In the genomic region with DNA sequence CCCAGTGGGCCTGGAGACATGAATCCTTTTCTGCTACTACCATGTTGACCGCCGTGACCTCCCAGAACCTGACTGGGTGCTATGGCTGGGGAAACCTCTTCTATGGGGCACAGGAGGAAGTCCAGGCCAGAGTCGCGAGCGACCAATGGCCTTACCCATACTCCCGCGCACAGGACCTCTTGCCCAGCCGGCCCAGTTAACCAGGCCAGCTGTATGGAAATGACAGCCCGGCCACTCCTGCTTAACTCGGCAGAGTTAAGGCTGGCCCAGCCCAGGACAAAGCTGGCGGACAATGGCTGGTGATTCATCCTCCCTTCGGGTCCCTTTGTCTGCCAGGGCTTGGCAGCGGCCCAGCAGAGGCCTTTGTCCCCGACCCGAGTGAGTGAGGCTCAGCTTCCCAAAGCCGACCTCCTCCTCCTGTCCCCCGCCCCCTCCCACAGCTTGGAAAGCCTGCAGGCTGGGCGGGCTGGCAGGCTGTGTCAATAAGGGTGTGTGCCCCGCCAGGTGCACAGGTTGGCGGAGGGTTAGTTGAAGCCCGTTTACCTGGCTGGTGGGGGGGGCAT, we compare ENCODE assay signal across 8 mouse cellular contexts. TPM values are rescaled to one million over a fixed set of nuclear protein-coding genes. Genes with fewer than 3 reads are reported as not detected.
DNase-seq lines count a peak whose midpoint lies in the region; ATAC-seq and TF ChIP-seq lines count a peak whose summit lies in the region.

No protein-coding gene starts in this region.

- H3K4me1 ChIP-seq in embryonic facial prominence, embryonic 12.5 days, result peaks cover 62% of the 10 kb centered on the region
- peaks cover 68% of the 10 kb centered on the region for H3K4me1 ChIP-seq in heart, embryonic 13.5 days
- peaks cover 49% of the 10 kb centered on the region for H3K4me1 ChIP-seq in kidney, postnatal 0 days (replicated peaks; ENCODE audit: insufficient read depth, low read length)
- H3K4me1 ChIP-seq in lung, postnatal 0 days (ENCODE audit: insufficient read depth, low read depth, low read length), result peaks cover 40% of the 10 kb centered on the region

- no peaks in the 10 kb centered on the region for H3K9me3 ChIP-seq in embryonic facial prominence, embryonic 12.5 days
- no peaks in the 10 kb centered on the region for H3K9me3 ChIP-seq in heart, embryonic 13.5 days
- H3K9me3 ChIP-seq in kidney, postnatal 0 days (replicated peaks; ENCODE audit: low read length), result no peaks in the 10 kb centered on the region
- no peaks in the 10 kb centered on the region for H3K9me3 ChIP-seq in lung, postnatal 0 days (ENCODE audit: low read length)

- peak; percentile 37 for DNase-seq in CD4-positive helper T cell, adult 2 months (ENCODE audit: low read depth, low spot score)
- peak; percentile 93 for DNase-seq in adrenal gland, adult 2 months
- DNase-seq in kidney, postnatal 0 days (ENCODE audit: low spot score), result peak; percentile 77
- peak; percentile 92 for DNase-seq in lung, postnatal 0 days (ENCODE audit: low spot score)
- peak; percentile 51 for DNase-seq in ovary, postnatal 10 days (ENCODE audit: low spot score)

- peak overlapping the region; percentile 76 for H3K4me2 ChIP-seq in embryonic facial prominence, embryonic 12.5 days (replicated peaks)
- H3K4me2 ChIP-seq in heart, embryonic 13.5 days, result peak overlapping the region; percentile 75
- H3K4me2 ChIP-seq in kidney, postnatal 0 days (ENCODE audit: low read length), result peak overlapping the region; percentile 81
- H3K4me2 ChIP-seq in lung, postnatal 0 days (replicated peaks; ENCODE audit: low read depth, low read length), result peak overlapping the region; percentile 75

- H3K4me3 ChIP-seq in embryonic facial prominence, embryonic 12.5 days, result peak overlapping the region; percentile 53
- peak overlapping the region; percentile 56 for H3K4me3 ChIP-seq in heart, embryonic 13.5 days
- H3K4me3 ChIP-seq in kidney, postnatal 0 days (replicated peaks; ENCODE audit: low read depth, low read length), result peak overlapping the region; percentile 30
- peak overlapping the region; percentile 62 for H3K4me3 ChIP-seq in lung, postnatal 0 days (ENCODE audit: low read depth, low read length)

- H3K27me3 ChIP-seq in embryonic facial prominence, embryonic 12.5 days, result peaks cover 69% of the 10 kb centered on the region
- peaks cover 72% of the 10 kb centered on the region for H3K27me3 ChIP-seq in heart, embryonic 13.5 days (replicated peaks)
- no peaks in the 10 kb centered on the region for H3K27me3 ChIP-seq in kidney, postnatal 0 days (ENCODE audit: insufficient read depth, low read length)
- H3K27me3 ChIP-seq in lung, postnatal 0 days (replicated peaks; ENCODE audit: insufficient read depth, low read length), result peaks cover 3% of the 10 kb centered on the region; the same call in 1 of the 2 replicates

- H3K36me3 ChIP-seq in embryonic facial prominence, embryonic 12.5 days, result 0 out of 2 replicates have a peak, but pooled peaks cover 5% of the 10 kb centered on the region
- 0 out of 2 replicates have a peak, but pooled peaks cover 4% of the 10 kb centered on the region for H3K36me3 ChIP-seq in heart, embryonic 13.5 days
- peaks cover 23% of the 10 kb centered on the region for H3K36me3 ChIP-seq in kidney, postnatal 0 days (ENCODE audit: insufficient read depth, low read length)
- H3K36me3 ChIP-seq in lung, postnatal 0 days (ENCODE audit: insufficient read depth, low read length), result no peaks in the 10 kb centered on the region; the same call in none of the 2 replicates

- ATAC-seq in embryonic facial prominence, embryonic 12.5 days (ENCODE audit: insufficient number of reproducible peaks, insufficient read depth, low FRiP score, low TSS enrichment), result no peak
- ATAC-seq in heart, embryonic 13.5 days (ENCODE audit: extremely low read depth, insufficient number of reproducible peaks, low FRiP score, low TSS enrichment), result peak; percentile 12; the same call in 1 of the 2 replicates
- ATAC-seq in kidney, postnatal 0 days (replicated peaks; ENCODE audit: low FRiP score, low read depth), result peak; percentile 22; the same call in 1 of the 2 replicates
- peak; percentile 67 for ATAC-seq in lung, postnatal 0 days
- no peak for ATAC-seq in activated CD4-positive, CD25-positive, alpha-beta regulatory T cell, adult 4 months

- peak overlapping the region; percentile 85 for H3K27ac ChIP-seq in embryonic facial prominence, embryonic 12.5 days
- peak overlapping the region; percentile 82 for H3K27ac ChIP-seq in heart, embryonic 13.5 days (replicated peaks)
- H3K27ac ChIP-seq in kidney, postnatal 0 days, result peak overlapping the region; percentile 77
- H3K27ac ChIP-seq in lung, postnatal 0 days (ENCODE audit: low read length), result peak overlapping the region; percentile 98

- TF ChIP-seq EP300 in lung, postnatal 0 days (IDR thresholded peaks at IDR 0.05), result no peak

- H3K9ac ChIP-seq in embryonic facial prominence, embryonic 12.5 days, result peak overlapping the region; percentile 58
- H3K9ac ChIP-seq in heart, embryonic 13.5 days, result peak overlapping the region; percentile 79
- peak overlapping the region; percentile 49 for H3K9ac ChIP-seq in kidney, postnatal 0 days (ENCODE audit: low read depth, low read length)
- H3K9ac ChIP-seq in lung, postnatal 0 days (replicated peaks; ENCODE audit: low read depth), result peak overlapping the region; percentile 54

- WGBS in embryonic facial prominence, embryonic 12.5 days, result 6% methylated on average over 21 of the region's 21 CpGs
- 12% methylated on average over 21 of the region's 21 CpGs for WGBS in heart, embryonic 13.5 days
- 11% methylated on average over 21 of the region's 21 CpGs for WGBS in kidney, postnatal 0 days
- WGBS in lung, postnatal 0 days, result 4% methylated on average over 21 of the region's 21 CpGs

- TF ChIP-seq CTCF in kidney, postnatal 0 days (IDR thresholded peaks at IDR 0.05; ENCODE audit: low read depth), result no peak
- TF ChIP-seq CTCF in lung, postnatal 0 days (IDR thresholded peaks at IDR 0.05), result no peak

RNA-seq across cellular contexts. Expression of a gene that starts 4.0 kb away (rescaled TPM):
- 10 to 100 TPM in 1 of 2 experiments, 1 to 10 TPM in 1; 9.5 to 14.5 TPM for total RNA-seq in adrenal gland, adult 2 months (2021)
- 59.0 and 60.2 TPM in 2 replicates for polyA plus RNA-seq in adrenal gland, adult 2 months (2012; rRNA removed)
- polyA plus RNA-seq in embryonic facial prominence, embryonic 12.5 days (2016; fragmentation: Nextera tagmentation; extraction: Ambion mirVana), result 14.0 and 14.2 TPM in 2 replicates
- polyA plus RNA-seq in heart, embryonic 13.5 days (2015; fragmentation: Nextera tagmentation; extraction: Ambion mirVana), result 3.3 and 3.5 TPM in 2 replicates
- polyA plus RNA-seq in kidney, postnatal 0 days (2015; fragmentation: Nextera tagmentation; extraction: Ambion mirVana), result 28.8 and 33.4 TPM in 2 replicates
- polyA plus RNA-seq in lung, postnatal 0 days (2015; fragmentation: Nextera tagmentation; extraction: Ambion mirVana), result 23.1 and 25.5 TPM in 2 replicates
- 10 to 100 TPM; 33.9 to 35.5 TPM for polyA plus RNA-seq in activated CD4-positive, CD25-positive, alpha-beta regulatory T cell, adult 4 months (2017; shearing (Covaris generic))

RNA-seq across cellular contexts. Expression of a gene that starts 37.7 kb away (rescaled TPM):
- 10 to 100 TPM; 48.6 to 95.9 TPM for total RNA-seq in adrenal gland, adult 2 months (2021)
- 185 and 217 TPM in 2 replicates for polyA plus RNA-seq in adrenal gland, adult 2 months (2012; rRNA removed)
- 60.6 and 62.6 TPM in 2 replicates for polyA plus RNA-seq in embryonic facial prominence, embryonic 12.5 days (2016; fragmentation: Nextera tagmentation; extraction: Ambion mirVana)
- polyA plus RNA-seq in heart, embryonic 13.5 days (2015; fragmentation: Nextera tagmentation; extraction: Ambion mirVana), result 25.0 and 25.4 TPM in 2 replicates
- 21.7 and 25.3 TPM in 2 replicates for polyA plus RNA-seq in kidney, postnatal 0 days (2015; fragmentation: Nextera tagmentation; extraction: Ambion mirVana)
- 18.2 and 19.8 TPM in 2 replicates for polyA plus RNA-seq in lung, postnatal 0 days (2015; fragmentation: Nextera tagmentation; extraction: Ambion mirVana)
- 1 to 10 TPM; 5.2 to 5.6 TPM for polyA plus RNA-seq in activated CD4-positive, CD25-positive, alpha-beta regulatory T cell, adult 4 months (2017; shearing (Covaris generic))

RNA-seq across cellular contexts. Expression of a gene that starts 46.2 kb away (rescaled TPM):
- total RNA-seq in adrenal gland, adult 2 months (2021), result not detected
- not detected in 2 replicates for polyA plus RNA-seq in adrenal gland, adult 2 months (2012; rRNA removed)
- 0.53 and 1.1 TPM in 2 replicates for polyA plus RNA-seq in embryonic facial prominence, embryonic 12.5 days (2016; fragmentation: Nextera tagmentation; extraction: Ambion mirVana)
- polyA plus RNA-seq in heart, embryonic 13.5 days (2015; fragmentation: Nextera tagmentation; extraction: Ambion mirVana), result not detected in 2 replicates
- not detected in 2 replicates for polyA plus RNA-seq in kidney, postnatal 0 days (2015; fragmentation: Nextera tagmentation; extraction: Ambion mirVana)
- polyA plus RNA-seq in lung, postnatal 0 days (2015; fragmentation: Nextera tagmentation; extraction: Ambion mirVana), result not detected in 2 replicates
- polyA plus RNA-seq in activated CD4-positive, CD25-positive, alpha-beta regulatory T cell, adult 4 months (2017; shearing (Covaris generic)), result 1 to 10 TPM in 1 of 2 experiments, under 1 TPM in 1; 0.98 to 3.8 TPM

Comparison
In these comparisons a context has a peak if more than half of its experiments do, and no peak if none do; other contexts are left out.
1. DNase-seq: peak in every context shown above with its lines; median percentile 93 in adrenal gland, adult 2 months; 92 in lung, postnatal 0 days; 77 in kidney, postnatal 0 days; 51 in ovary, postnatal 10 days; 37 in CD4-positive helper T cell, adult 2 months.
2. ATAC-seq: peak in heart, embryonic 13.5 days (single experiment), kidney, postnatal 0 days (single experiment) and lung, postnatal 0 days (single experiment); none in embryonic facial prominence, embryonic 12.5 days (single experiment) and activated CD4-positive, CD25-positive, alpha-beta regulatory T cell, adult 4 months (single experiment).
3. Peak in every context shown above with its lines, with median percentiles within 50 percentile points of each other: H3K27ac ChIP-seq, H3K4me2 ChIP-seq, H3K4me3 ChIP-seq and H3K9ac ChIP-seq.